Mouse (Mus musculus) skeletal muscle tissue, adult 2 months (tissue): ENCODE data around the gene Iqck.

ENCODE experiments used
- DNase-seq: peaks from one replicate; pipeline ENCODE4 v3.0.0-alpha.2; 2012; ENCODE audit warnings: low read depth, low spot score

Iqck gene

DNA sequence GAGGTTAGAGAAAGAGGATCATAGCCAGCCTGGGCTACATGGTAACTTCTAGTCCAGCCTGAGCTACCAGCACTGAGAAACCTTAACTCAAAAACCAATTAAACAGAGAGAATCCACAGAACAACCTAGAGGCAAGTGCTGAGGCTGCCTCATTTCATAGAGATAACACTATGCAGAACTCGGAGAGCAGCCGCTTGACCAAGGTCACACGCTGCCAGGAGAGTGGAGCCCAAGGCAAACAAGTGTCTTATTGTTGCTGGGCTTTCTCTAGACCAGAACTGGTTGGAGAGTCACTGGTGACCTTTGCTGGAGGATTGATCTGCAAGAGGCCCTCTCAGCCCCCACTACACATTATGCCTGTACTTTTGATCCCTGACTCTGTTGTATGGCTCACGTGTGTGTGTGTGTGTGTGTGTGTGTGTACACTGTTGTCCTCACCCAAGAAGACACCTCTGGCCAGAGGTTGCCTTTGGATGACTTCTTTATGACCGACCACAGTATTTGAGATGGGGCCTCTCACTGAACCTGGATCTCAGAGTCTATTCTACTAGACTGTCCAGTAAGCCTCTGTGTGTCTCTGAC is 133.8 kb downstream of the Iqck start:
- no peak for DNase-seq

GRCm38 (mm10) chr7:118990282-118990681 is 134.7 kb downstream of the Iqck start:
- DNase-seq, result no peak

GRCm38 (mm10) chr7:118991341-118991884 is 135.9 kb downstream of the Iqck start:
- DNase-seq, result no peak

GRCm38 (mm10) chr7:118992080-118992560 is 136.6 kb downstream of the Iqck start:
- DNase-seq, result no peak

GRCm38 (mm10) chr7:118992623-118993405 is 137.3 kb downstream of the Iqck start:
- no peak for DNase-seq

DNA sequence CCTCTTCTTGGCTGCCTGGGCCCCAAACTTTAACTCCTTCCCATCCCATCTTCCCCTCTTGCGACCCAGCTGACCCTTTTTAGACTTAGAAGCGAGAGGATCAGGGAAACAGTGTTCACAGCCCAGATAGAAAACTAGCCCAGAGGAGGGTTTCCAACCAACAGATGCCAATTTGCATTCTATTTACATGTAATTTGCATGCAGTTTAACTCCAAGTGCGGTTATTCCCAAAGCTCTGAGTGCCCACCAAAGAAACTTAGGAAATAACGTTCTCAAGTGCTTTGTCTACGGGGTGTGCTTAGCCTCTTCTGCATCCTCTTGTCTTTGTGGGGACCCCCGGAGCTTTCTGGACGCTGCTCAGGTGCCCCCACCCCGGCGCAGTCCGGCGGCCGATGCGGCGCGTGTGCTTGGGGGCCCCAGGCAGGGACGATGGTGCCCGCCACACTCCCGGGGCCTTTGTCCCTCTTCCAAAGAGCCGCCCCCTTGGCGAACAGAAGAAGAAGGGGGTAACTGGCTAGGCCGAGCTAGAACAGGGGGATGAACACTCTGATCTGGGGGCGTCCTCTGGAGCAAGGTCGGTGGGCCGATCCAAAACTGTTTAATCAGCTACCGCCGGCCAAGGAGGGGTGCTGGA is 138.2 kb downstream of the Iqck start:
- DNase-seq, result no peak

DNA sequence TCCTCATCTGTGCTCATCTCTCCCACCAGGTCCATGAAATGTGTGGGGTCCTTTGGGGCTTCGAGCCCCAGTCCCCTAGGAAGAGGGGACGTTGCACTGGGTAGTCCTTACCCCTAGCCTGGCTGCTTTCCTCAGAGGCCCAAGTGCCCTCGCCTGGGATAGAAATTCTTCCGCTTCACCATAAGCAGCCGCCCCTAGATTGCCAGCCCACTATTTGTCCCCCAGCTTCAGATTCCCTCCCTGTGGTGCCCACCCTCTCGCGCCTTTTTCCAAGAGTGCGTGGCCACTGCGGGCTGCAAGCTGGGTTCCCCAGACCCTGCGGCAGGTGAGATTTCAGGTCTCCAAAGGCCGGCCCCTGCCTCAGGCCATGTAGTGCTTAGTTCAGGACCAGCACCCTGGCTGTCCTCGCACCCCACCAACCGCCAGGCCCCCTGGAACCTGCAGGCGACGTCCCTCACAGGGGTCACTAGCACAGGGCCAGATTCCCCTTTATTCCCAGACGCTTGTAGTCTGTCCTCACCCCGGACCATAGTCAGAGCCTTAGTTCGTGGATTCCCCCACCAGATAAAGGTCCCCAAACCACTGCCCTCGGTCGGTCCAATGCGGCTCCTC is 138.8 kb downstream of the Iqck start:
- no peak for DNase-seq

GRCm38 (mm10) chr7:118995007-118995406 is 139.5 kb downstream of the Iqck start, which contains the start of gene Gprc5b:
Gprc5b (minus strand) TSS chr7:118995211.
- peak; percentile 68 for DNase-seq

GRCm38 (mm10) chr7:118995671-118996070 is 140.1 kb downstream of the Iqck start:
- DNase-seq, result no peak

- DNase-seq, result peak; percentile 72
Observed at GRCm38 (mm10) chr7:118996137-118996837, 140.7 kb downstream of the Iqck start.

DNA sequence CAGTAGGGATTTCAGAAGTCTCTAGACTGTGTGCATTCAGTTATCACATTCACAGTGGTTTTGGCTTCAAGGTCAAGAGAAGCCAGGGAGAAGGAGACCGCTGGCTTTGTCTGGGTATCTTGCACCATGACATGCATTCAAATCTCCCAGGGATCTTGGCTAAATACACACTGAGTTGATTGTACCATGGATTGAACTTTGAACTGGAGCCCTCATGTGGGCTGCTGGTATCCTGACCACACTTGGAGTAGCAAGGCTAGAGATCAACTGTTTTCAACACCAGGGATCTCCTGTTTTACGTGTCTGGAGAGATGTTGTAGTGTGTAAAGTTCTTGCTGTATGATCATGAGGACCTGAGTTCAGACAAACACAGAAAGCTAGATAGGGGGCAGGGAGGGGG is 144.3 kb downstream of the Iqck start:
- DNase-seq, result no peak

- no peak for DNase-seq
Observed at GRCm38 (mm10) chr7:119001965-119002364, 146.4 kb downstream of the Iqck start.

- no peak for DNase-seq
Observed at GRCm38 (mm10) chr7:119002501-119002900, 146.9 kb downstream of the Iqck start.

GRCm38 (mm10) chr7:119010854-119011529 is 155.4 kb downstream of the Iqck start:
- no peak for DNase-seq

- DNase-seq, result no peak
Observed at GRCm38 (mm10) chr7:119015736-119016135, 160.2 kb downstream of the Iqck start.

DNA sequence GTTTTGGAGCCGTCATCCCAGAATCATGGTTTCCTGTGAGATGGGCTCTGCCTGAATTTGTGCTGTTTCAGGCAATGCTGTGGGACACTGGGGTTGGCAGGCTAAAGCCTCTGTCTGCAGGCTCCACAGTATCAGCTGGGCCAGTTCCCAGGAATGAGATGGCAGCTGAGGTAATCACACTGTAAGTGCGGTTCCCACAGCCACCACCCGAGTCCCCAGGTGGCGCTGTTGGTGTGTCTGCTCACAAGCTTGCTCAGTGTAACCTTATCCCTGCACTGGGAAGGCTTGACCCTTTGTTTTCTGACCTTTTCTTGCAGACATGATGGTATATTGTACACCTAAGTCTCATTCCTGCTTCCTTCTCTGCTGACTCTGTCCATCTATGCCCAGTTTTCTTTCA is 164.0 kb downstream of the Iqck start:
- no peak for DNase-seq
